Mouse (Mus musculus) layer of hippocampus, adult 18-20 months (tissue): Measurements from ENCODE around the gene Rbfox2. TPM values are rescaled to one million over a fixed set of nuclear protein-coding genes. Genes with fewer than 3 reads are reported as not detected.

Experiments used
- DNase-seq, 2 experiments: peaks; one replicate each; pipeline ENCODE4 v3.0.0; 2022; ENCODE audit warnings: low spot score in 2 of 2
- total RNA-seq, 2 experiments: library from RNA; stranded (reverse); gene quantifications; 2 replicates each; pipeline ENCODE4 v1.2.3; 2021

Gene Rbfox2
- total RNA-seq, 2 experiments from 2014 or later = 238 to 245 TPM

- no peak for DNase-seq
These were observed 103.9 kb downstream of the Rbfox2 start for GRCm38 (mm10) chr15:77202881-77203254.

- no peak for DNase-seq
These were observed 104.6 kb downstream of the Rbfox2 start for GRCm38 (mm10) chr15:77202223-77202622.

GRCm38 (mm10) chr15:77196827-77197226 is 110.0 kb downstream of the Rbfox2 start:
- no peak for DNase-seq

GRCm38 (mm10) chr15:77196001-77196400 is 110.8 kb downstream of the Rbfox2 start:
- DNase-seq = no peak

- no peak for DNase-seq
These were observed 114.5 kb downstream of the Rbfox2 start for GRCm38 (mm10) chr15:77192154-77192935.

- DNase-seq = no peak
These were observed 120.7 kb downstream of the Rbfox2 start for GRCm38 (mm10) chr15:77186096-77186495.

GRCm38 (mm10) chr15:77185614-77186013 is 121.2 kb downstream of the Rbfox2 start:
- DNase-seq = no peak

- no peak for DNase-seq
These were observed 124.0 kb downstream of the Rbfox2 start for GRCm38 (mm10) chr15:77182800-77183199.

- no peak for DNase-seq
These were observed 132.8 kb downstream of the Rbfox2 start for GRCm38 (mm10) chr15:77174018-77174417.

GRCm38 (mm10) chr15:77172414-77172813 is 134.4 kb downstream of the Rbfox2 start:
- no peak for DNase-seq

- DNase-seq = no peak
These were observed 138.0 kb downstream of the Rbfox2 start for GRCm38 (mm10) chr15:77168781-77169180.

- DNase-seq = no peak
These were observed 140.5 kb downstream of the Rbfox2 start for GRCm38 (mm10) chr15:77166225-77166732.

- peak in 1 of 2 experiments; percentile 42 for DNase-seq
These were observed 143.5 kb downstream of the Rbfox2 start for GRCm38 (mm10) chr15:77163336-77163735.

GRCm38 (mm10) chr15:77162931-77163330 is 143.9 kb downstream of the Rbfox2 start:
- no peak for DNase-seq

- DNase-seq = no peak
These were observed 145.4 kb downstream of the Rbfox2 start for GRCm38 (mm10) chr15:77161382-77161781.

- DNase-seq = no peak
These were observed 146.0 kb downstream of the Rbfox2 start for GRCm38 (mm10) chr15:77160848-77161247.

GRCm38 (mm10) chr15:77156525-77156924 is 150.3 kb downstream of the Rbfox2 start:
- DNase-seq = peak in 1 of 2 experiments; percentile 35

- no peak for DNase-seq
These were observed 152.5 kb downstream of the Rbfox2 start for GRCm38 (mm10) chr15:77154248-77154785.

- peak; percentile 73 to 81 for DNase-seq
These were observed 153.2 kb downstream of the Rbfox2 start for GRCm38 (mm10) chr15:77153625-77154024.

GRCm38 (mm10) chr15:77153088-77153546 is 153.7 kb downstream of the Rbfox2 start:
- peak in 1 of 2 experiments; percentile 34 for DNase-seq

- DNase-seq = peak in 1 of 2 experiments; percentile 59
These were observed 154.3 kb downstream of the Rbfox2 start for GRCm38 (mm10) chr15:77152336-77153087.

- no peak for DNase-seq
These were observed 155.0 kb downstream of the Rbfox2 start for GRCm38 (mm10) chr15:77151816-77152215.
